Mouse (Mus musculus) testis, adult 2 months (tissue): ENCODE results near the gene Ext2. TPM values are rescaled to one million over a fixed set of nuclear protein-coding genes. Genes with fewer than 3 reads are reported as not detected.

Experiments used
- H3K27ac ChIP-seq: fragments of 200-500 bp; 2 replicates; pipeline ENCODE4 v1.5.1; 2012; ENCODE audit warnings: low read depth, low read length; ENCODE audit not compliant: control insufficient read depth, insufficient read depth
- H3K27me3 ChIP-seq: fragments of 200-500 bp; 2 replicates; pipeline ENCODE4 v1.6.1; 2012; ENCODE audit warnings: mild to moderate bottlenecking, low read length, moderate library complexity; ENCODE audit not compliant: control insufficient read depth, insufficient read depth
- H3K36me3 ChIP-seq: fragments of 200-500 bp; 2 replicates; pipeline ENCODE4 v1.6.1; 2012; ENCODE audit warnings: mild to moderate bottlenecking, low read length; ENCODE audit not compliant: control insufficient read depth, insufficient read depth
- H3K4me1 ChIP-seq: fragments of 200-500 bp; 2 replicates; pipeline ENCODE4 v1.6.1; 2012; ENCODE audit warnings: low read length; ENCODE audit not compliant: control insufficient read depth, insufficient read depth
- H3K4me3 ChIP-seq: fragments of 200-500 bp; 2 replicates; pipeline ENCODE4 v1.5.1; 2012; ENCODE audit warnings: low read depth, mild to moderate bottlenecking, low read length, moderate library complexity, mixed read lengths; ENCODE audit not compliant: control insufficient read depth
- CTCF ChIP-seq: fragments of 200-500 bp; IDR thresholded peaks from 2 replicates; pipeline ENCODE4 v1.5.1; 2012; ENCODE audit warnings: low read depth, mild to moderate bottlenecking, inconsistent platforms, low read length, moderate library complexity; ENCODE audit not compliant: control insufficient read depth, insufficient read depth, insufficient replicate concordance
- POLR2A ChIP-seq: fragments of 200-500 bp; IDR thresholded peaks from 2 replicates; pipeline ENCODE4 v1.6.1; 2012; ENCODE audit warnings: low read depth, mild to moderate bottlenecking, inconsistent platforms, low read length, moderate library complexity; ENCODE audit not compliant: control insufficient read depth
- polyA plus RNA-seq: library from polyadenylated mRNA; depleted of rRNA; stranded (reverse); fragments of >200 nt; gene quantifications from 2 replicates; pipeline ENCODE4 v1.2.3, GENCODE M21; 2012

Ext2 gene
- polyA plus RNA-seq, 1 experiment = 17.6 TPM

- Histone ChIP-seq H3K4me3 (no peak overlapping the region), H3K27me3 (no peaks in the 10 kb centered on the region), H3K27ac (no peak overlapping the region), H3K4me1 (no peaks in the 10 kb centered on the region), H3K36me3 (no peaks in the 10 kb centered on the region)
- no peak for TF ChIP-seq CTCF
- TF ChIP-seq POLR2A = no peak
These were observed 123.0 kb downstream of the Ext2 start for GRCm38 (mm10) chr2:93699346-93699745.

GRCm38 (mm10) chr2:93696181-93696641 is 126.2 kb downstream of the Ext2 start:
- Histone ChIP-seq H3K27ac (no peak overlapping the region), H3K4me1 (no peaks in the 10 kb centered on the region)
- no peak for TF ChIP-seq CTCF
- TF ChIP-seq POLR2A = no peak

GRCm38 (mm10) chr2:93693101-93693500 is 129.3 kb downstream of the Ext2 start:
- no peaks in the 10 kb centered on the region for H3K4me1 ChIP-seq
- no peak overlapping the region for H3K4me3 ChIP-seq
- no peak overlapping the region for H3K27ac ChIP-seq
- no peaks in the 10 kb centered on the region for H3K27me3 ChIP-seq
- H3K36me3 ChIP-seq = no peaks in the 10 kb centered on the region
- TF ChIP-seq CTCF (no peak), POLR2A (no peak)

More at GRCm38 (mm10) chr2:93696181-93696641, 126.2 kb downstream of the Ext2 start:
- Histone ChIP-seq H3K27me3 (no peaks in the 10 kb centered on the region), H3K36me3 (no peaks in the 10 kb centered on the region), H3K4me3 (no peak overlapping the region)

- H3K27me3 ChIP-seq = no peaks in the 10 kb centered on the region
- no peaks in the 10 kb centered on the region for H3K4me1 ChIP-seq
- no peak overlapping the region for H3K27ac ChIP-seq
- H3K4me3 ChIP-seq = no peak overlapping the region
- TF ChIP-seq POLR2A (no peak), CTCF (no peak)
- no peaks in the 10 kb centered on the region for H3K36me3 ChIP-seq
These were observed 132.1 kb downstream of the Ext2 start for GRCm38 (mm10) chr2:93690064-93690930.

GRCm38 (mm10) chr2:93683674-93684073 is 138.7 kb downstream of the Ext2 start:
- TF ChIP-seq POLR2A = no peak
- TF ChIP-seq CTCF = no peak
- no peaks in the 10 kb centered on the region for H3K27me3 ChIP-seq
- no peak overlapping the region for H3K27ac ChIP-seq
- H3K4me1 ChIP-seq = no peaks in the 10 kb centered on the region
- H3K4me3 ChIP-seq = no peak overlapping the region
- H3K36me3 ChIP-seq = no peaks in the 10 kb centered on the region

GRCm38 (mm10) chr2:93682601-93683202 is 139.7 kb downstream of the Ext2 start:
- H3K4me1 ChIP-seq = no peaks in the 10 kb centered on the region
- no peak overlapping the region for H3K4me3 ChIP-seq
- H3K36me3 ChIP-seq = no peaks in the 10 kb centered on the region
- no peak overlapping the region for H3K27ac ChIP-seq
- TF ChIP-seq CTCF = no peak
- TF ChIP-seq POLR2A = no peak
- H3K27me3 ChIP-seq = no peaks in the 10 kb centered on the region

GRCm38 (mm10) chr2:93681321-93681720 is 141.0 kb downstream of the Ext2 start:
- Histone ChIP-seq H3K27me3 (no peaks in the 10 kb centered on the region), H3K27ac (no peak overlapping the region), H3K36me3 (no peaks in the 10 kb centered on the region), H3K4me1 (no peaks in the 10 kb centered on the region), H3K4me3 (no peak overlapping the region)
- TF ChIP-seq POLR2A (no peak), CTCF (no peak)
